Mouse (Mus musculus) C2C12 (cell line): ENCODE measurements around the gene Nog. TPM values are rescaled to one million over a fixed set of nuclear protein-coding genes. Genes with fewer than 3 reads are reported as not detected.

Source experiments
- H3K27me3 ChIP-seq: one replicate; pipeline ENCODE4 v1.6.1; 2011; ENCODE audit not compliant: control insufficient read depth, insufficient read depth, insufficient read length
- H3K36me3 ChIP-seq: one replicate; pipeline ENCODE4 v1.6.1; 2011; ENCODE audit not compliant: control insufficient read depth, insufficient read depth
- H3K4me3 ChIP-seq: one replicate; pipeline ENCODE4 v1.5.1; 2011; ENCODE audit warnings: mild to moderate bottlenecking, control low read depth; ENCODE audit not compliant: poor library complexity, insufficient read depth, severe bottlenecking
- H3K79me2 ChIP-seq: one replicate; pipeline ENCODE4 v1.6.1; 2011; ENCODE audit not compliant: control insufficient read depth, insufficient read depth
- H3K79me3 ChIP-seq: one replicate; pipeline ENCODE4 v1.6.1; 2011; ENCODE audit warnings: low read depth, control low read depth
- H3ac ChIP-seq: one replicate; pipeline ENCODE3; 2011; ENCODE audit warnings: low read depth; ENCODE audit not compliant: control insufficient read depth, insufficient read length
- CEBPB ChIP-seq: IDR thresholded peaks from one replicate; pipeline ENCODE4 v1.6.1; 2011; ENCODE audit warnings: low read depth, mild to moderate bottlenecking, control low read depth, moderate library complexity
- CTCF ChIP-seq: IDR thresholded peaks from one replicate; pipeline ENCODE4 v1.5.1; 2011; ENCODE audit not compliant: control insufficient read depth, insufficient read depth, insufficient read length
- FOSL1 ChIP-seq: IDR thresholded peaks from one replicate; pipeline ENCODE4 v1.8.0; 2011; ENCODE audit warnings: mild to moderate bottlenecking, low read length; ENCODE audit not compliant: poor library complexity, insufficient read depth, severe bottlenecking
- MAX ChIP-seq: IDR thresholded peaks from one replicate; pipeline ENCODE4 v1.6.1; 2011; ENCODE audit warnings: mild to moderate bottlenecking, control low read depth
- MYOD1 ChIP-seq: IDR thresholded peaks from one replicate; pipeline ENCODE4 v1.6.1; 2011; ENCODE audit warnings: low read depth; ENCODE audit not compliant: control insufficient read depth, insufficient read length
- MYOG ChIP-seq: IDR thresholded peaks from one replicate; pipeline ENCODE4 v1.6.1; 2011; ENCODE audit not compliant: control insufficient read depth, insufficient read length; ENCODE audit errors: extremely low read depth
- USF1 ChIP-seq: IDR thresholded peaks from one replicate; pipeline ENCODE4 v1.6.1; 2011; ENCODE audit warnings: low read depth, mild to moderate bottlenecking, control low read depth, moderate library complexity
- polyA plus RNA-seq: library from polyadenylated mRNA; unstranded; fragments of >200 nt; fragmentation: generic; extraction: Trizol; gene quantifications from one replicate; pipeline ENCODE4 v1.2.1, GENCODE M21; 2012; ENCODE audit warnings: missing spikeins

Nog gene
- polyA plus RNA-seq, 1 experiment, result 1.1 TPM

GRCm38 (mm10) chr11:89297521-89297920, 4.6 kb downstream of the Nog start:
- Histone ChIP-seq H3K79me3 (no peaks in the 10 kb centered on the region), H3K36me3 (no peaks in the 10 kb centered on the region), H3K79me2 (no peaks in the 10 kb centered on the region), H3ac (no peak overlapping the region), H3K27me3 (peaks cover 13% of the 10 kb centered on the region), H3K4me3 (no peak overlapping the region)
- no peak for TF ChIP-seq FOSL1
- peak; percentile 80 for TF ChIP-seq MYOD1
- no peak for TF ChIP-seq USF1
- TF ChIP-seq MAX, result no peak
- TF ChIP-seq MYOG, result no peak
- TF ChIP-seq CTCF, result no peak
- TF ChIP-seq CEBPB, result no peak

GRCm38 (mm10) chr11:89269809-89270361, 32.2 kb downstream of the Nog start:
- no peak for TF ChIP-seq FOSL1
- TF ChIP-seq MAX, result no peak
- no peak for TF ChIP-seq USF1
- TF ChIP-seq MYOD1, result no peak
- no peak for TF ChIP-seq CTCF
- no peak for TF ChIP-seq MYOG
- no peak for TF ChIP-seq CEBPB
- Histone ChIP-seq H3K4me3 (no peak overlapping the region), H3K79me2 (no peaks in the 10 kb centered on the region), H3K79me3 (no peaks in the 10 kb centered on the region), H3K36me3 (no peaks in the 10 kb centered on the region), H3ac (no peak overlapping the region), H3K27me3 (no peaks in the 10 kb centered on the region)

DNA sequence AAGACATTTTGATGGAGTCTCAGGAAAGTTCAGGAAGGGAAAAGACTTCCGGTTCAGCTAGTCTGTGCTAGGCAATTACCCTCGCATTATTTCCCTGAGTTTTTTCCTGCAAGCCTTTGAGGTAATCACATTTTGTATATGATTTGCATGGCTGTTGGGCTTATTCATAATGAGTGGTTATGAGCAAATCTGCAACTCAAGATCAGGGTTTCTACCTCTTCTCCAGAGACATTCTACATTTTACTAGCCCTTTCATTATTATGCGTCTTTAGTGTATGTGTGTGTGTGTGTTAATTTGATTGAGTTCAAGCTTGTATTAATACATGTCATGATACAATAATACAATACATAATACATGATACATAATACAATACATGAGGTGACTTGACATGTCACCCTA, 34.6 kb downstream of the Nog start:
- no peaks in the 10 kb centered on the region for H3K79me2 ChIP-seq

GRCm38 (mm10) chr11:89265080-89265479, 37.1 kb downstream of the Nog start:
- Histone ChIP-seq H3ac (no peak overlapping the region), H3K4me3 (no peak overlapping the region), H3K79me3 (no peaks in the 10 kb centered on the region), H3K27me3 (no peaks in the 10 kb centered on the region), H3K79me2 (no peaks in the 10 kb centered on the region), H3K36me3 (no peaks in the 10 kb centered on the region)
- no peak for TF ChIP-seq MYOD1
- no peak for TF ChIP-seq MAX

More for the DNA sequence above, 34.6 kb downstream of the Nog start:
- Histone ChIP-seq H3K4me3 (no peak overlapping the region), H3K36me3 (no peaks in the 10 kb centered on the region), H3K27me3 (no peaks in the 10 kb centered on the region), H3ac (no peak overlapping the region), H3K79me3 (no peaks in the 10 kb centered on the region)
- TF ChIP-seq MAX (no peak), USF1 (no peak), FOSL1 (no peak), CEBPB (no peak), MYOD1 (no peak), CTCF (no peak), MYOG (no peak)

DNA sequence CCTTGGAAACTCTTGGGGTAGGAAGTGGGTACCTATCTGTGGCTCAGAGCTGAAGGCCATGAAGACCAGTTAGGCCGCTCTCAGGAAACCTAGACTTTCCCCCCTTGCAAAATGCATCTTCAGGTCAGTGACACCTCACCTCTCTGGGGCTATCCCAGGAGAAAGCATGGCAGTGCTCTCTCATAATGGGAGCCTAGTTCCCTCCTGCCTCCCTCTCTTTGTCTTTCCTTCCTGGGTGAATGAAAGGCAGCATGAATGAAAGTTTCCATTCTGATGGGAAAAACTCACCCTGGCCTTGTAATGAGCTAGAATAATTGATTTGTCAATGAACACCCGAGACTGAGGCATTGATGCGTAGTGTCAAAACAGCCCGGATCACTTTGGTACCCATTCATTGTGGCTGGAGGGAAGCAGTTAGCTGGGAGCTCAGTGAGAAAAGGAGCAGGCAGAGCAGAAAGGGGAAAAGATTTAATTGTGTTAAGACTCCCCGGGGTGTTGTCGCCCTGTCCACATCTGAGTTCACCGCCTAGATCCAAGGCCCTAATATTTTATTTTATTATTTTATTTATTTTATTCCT, 42.7 kb downstream of the Nog start:
- no peaks in the 10 kb centered on the region for H3K79me3 ChIP-seq
- H3K36me3 ChIP-seq, result no peaks in the 10 kb centered on the region
- no peaks in the 10 kb centered on the region for H3K27me3 ChIP-seq
- no peak overlapping the region for H3ac ChIP-seq
- TF ChIP-seq FOSL1, result no peak
- TF ChIP-seq CEBPB, result no peak
- no peak for TF ChIP-seq CTCF
- no peak for TF ChIP-seq MYOG
- no peak for TF ChIP-seq MAX
- no peak for TF ChIP-seq USF1
- TF ChIP-seq MYOD1, result no peak
- no peaks in the 10 kb centered on the region for H3K79me2 ChIP-seq
- H3K4me3 ChIP-seq, result no peak overlapping the region

- no peak overlapping the region for H3K4me3 ChIP-seq
- no peaks in the 10 kb centered on the region for H3K27me3 ChIP-seq
- no peaks in the 10 kb centered on the region for H3K79me2 ChIP-seq
- H3ac ChIP-seq, result no peak overlapping the region
- no peaks in the 10 kb centered on the region for H3K36me3 ChIP-seq
- H3K79me3 ChIP-seq, result no peaks in the 10 kb centered on the region
- TF ChIP-seq USF1, result no peak
- no peak for TF ChIP-seq MAX
- no peak for TF ChIP-seq FOSL1
- TF ChIP-seq CTCF, result no peak
- no peak for TF ChIP-seq MYOG
- no peak for TF ChIP-seq CEBPB
- TF ChIP-seq MYOD1, result no peak
Observed at GRCm38 (mm10) chr11:89257893-89258292, 44.2 kb downstream of the Nog start.
